Mouse (Mus musculus) left cerebral cortex, postnatal 10 days (tissue): ENCODE measurements at regions not wholly inside any gene's neighbourhood (a gene's known extent, or its start where the extent isn't known, plus 50 kb on each side); places are given as distances from the start of the nearest gene placed in this dataset.

Experiments
- DNase-seq, 2 experiments: peaks; one replicate each; pipeline ENCODE4 v3.0.0; 2021 to 2022; ENCODE audit warnings: low spot score in 2 of 2, mixed read lengths in 1 of 2; ENCODE audit errors: extremely low spot score in 1 of 2
- intact Hi-C: fragments of 180-260 bp; cut with DNase I; formaldehyde crosslinking; loops from one replicate; pipeline ENCODE4 v1.15.1; 2025

GRCm38 (mm10) chr3:35402666-35403065, 351.2 kb upstream of the Atp11b start:
- DNase-seq = no peak
- intact Hi-C loops = no loop called here

GRCm38 (mm10) chr3:35403952-35404351, 350.0 kb upstream of the Atp11b start:
- intact Hi-C loops = no loop called here
- DNase-seq = no peak

- intact Hi-C loops = loop anchor here (5.0 kb wide), 1 partner anchor 42 kb away; no protein-coding TSS in a partner anchor
- peak in 1 of 2 experiments; percentile 19 for DNase-seq
These were observed 349.2 kb upstream of the Atp11b start for GRCm38 (mm10) chr3:35404492-35405390.

GRCm38 (mm10) chr3:35405621-35406079, 348.3 kb upstream of the Atp11b start:
- intact Hi-C loops = loop anchor here (5.0 kb wide), 1 partner anchor 43 kb away; no protein-coding TSS in a partner anchor
- peak; percentile 39 to 54 for DNase-seq

- intact Hi-C loops = no loop called here
- DNase-seq = no peak
These were observed 316.2 kb upstream of the Atp11b start for GRCm38 (mm10) chr3:35437687-35438086.

GRCm38 (mm10) chr3:35462858-35463257, 291.0 kb upstream of the Atp11b start:
- intact Hi-C loops = no loop called here
- DNase-seq = no peak

GRCm38 (mm10) chr3:35464212-35464911, 289.5 kb upstream of the Atp11b start:
- DNase-seq = no peak
- intact Hi-C loops = no loop called here

- no peak for DNase-seq
- intact Hi-C loops = no loop called here
These were observed 287.9 kb upstream of the Atp11b start for GRCm38 (mm10) chr3:35465956-35466355.

GRCm38 (mm10) chr3:35473351-35473750, 280.6 kb upstream of the Atp11b start:
- no peak for DNase-seq
- intact Hi-C loops = no loop called here

- intact Hi-C loops = no loop called here
- no peak for DNase-seq
These were observed 279.5 kb upstream of the Atp11b start for GRCm38 (mm10) chr3:35474361-35474760.

GRCm38 (mm10) chr3:35475326-35475725, 278.6 kb upstream of the Atp11b start:
- intact Hi-C loops = no loop called here
- DNase-seq = no peak

GRCm38 (mm10) chr3:35480714-35481695, 272.9 kb upstream of the Atp11b start:
- no peak for DNase-seq
- intact Hi-C loops = loop anchor here (10.0 kb wide), 1 partner anchor 376 kb away; no protein-coding TSS in a partner anchor

GRCm38 (mm10) chr3:35481841-35482240, 272.1 kb upstream of the Atp11b start:
- peak; percentile 15 to 27 for DNase-seq
- intact Hi-C loops = loop anchor here (1.0 to 10.0 kb wide), 2 partner anchors 377 to 835 kb away; no protein-coding TSS in a partner anchor

- intact Hi-C loops = loop anchor here (1.0 to 10.0 kb wide), 2 partner anchors 377 to 835 kb away; no protein-coding TSS in a partner anchor
- peak; percentile 52 to 84 for DNase-seq
These were observed 271.6 kb upstream of the Atp11b start for GRCm38 (mm10) chr3:35482296-35482695.

GRCm38 (mm10) chr3:35482759-35483158, 271.1 kb upstream of the Atp11b start:
- intact Hi-C loops = loop anchor here (1.0 to 10.0 kb wide), 2 partner anchors 378 to 835 kb away; no protein-coding TSS in a partner anchor
- DNase-seq = no peak

- DNase-seq = no peak
- intact Hi-C loops = no loop called here
These were observed 257.7 kb upstream of the Atp11b start for GRCm38 (mm10) chr3:35496027-35496824.

GRCm38 (mm10) chr3:35510314-35510713, 243.6 kb upstream of the Atp11b start:
- DNase-seq = no peak

GRCm38 (mm10) chr3:35516517-35516916, 237.4 kb upstream of the Atp11b start:
- intact Hi-C loops = no loop called here
- DNase-seq = no peak

More at GRCm38 (mm10) chr3:35510314-35510713, 243.6 kb upstream of the Atp11b start:
- intact Hi-C loops = no loop called here
